Mouse (Mus musculus) megakaryocyte-erythroid progenitor cell, adult 5 weeks (primary cell): Measurements from ENCODE around the gene Scn3a. TPM values are rescaled to one million over a fixed set of nuclear protein-coding genes. Genes with fewer than 3 reads are reported as not detected.

Experiments
- polyA plus RNA-seq: library from polyadenylated mRNA; stranded (reverse); fragments of >175 nt; gene quantifications from 2 replicates; pipeline ENCODE4 v1.2.3, GENCODE M21; 2012

Gene Scn3a
- 0.01 TPM in 1 of 2 replicates, not detected in the other for polyA plus RNA-seq

GRCm38 (mm10) chr2:65566793-65567787, at the start of gene Scn3a:
Scn3a (minus strand) TSS chr2:65567627.

Other genes starting within 250 kb of the Scn3a start
- gene Slc38a11, start 203.6 kb downstream of the Scn3a start, polyA plus RNA-seq, result not detected in 2 replicates
- not detected in 2 replicates for gene Scn2a, start 53.1 kb upstream of the Scn3a start, polyA plus RNA-seq